Mouse (Mus musculus): ENCODE results near the gene Arl6.

- TF ChIP-seq POLR2A (IDR thresholded peaks at IDR 0.05; ENCODE audit: low read depth, low read length) (no peak), CTCF (conservative IDR thresholded peaks at IDR 0.05; ENCODE audit: insufficient read depth, insufficient read length, low read depth, low read length) (no peak)
Measured at GRCm38 (mm10) chr16:59599411-59600265, 39.6 kb downstream of the Arl6 start.
